Mouse (Mus musculus): ENCODE data around the gene D430019H16Rik.
A peak's percentile ranks its signal among the peaks of the same experiment; 100 is the strongest.

The D430019H16Rik gene

DNA sequence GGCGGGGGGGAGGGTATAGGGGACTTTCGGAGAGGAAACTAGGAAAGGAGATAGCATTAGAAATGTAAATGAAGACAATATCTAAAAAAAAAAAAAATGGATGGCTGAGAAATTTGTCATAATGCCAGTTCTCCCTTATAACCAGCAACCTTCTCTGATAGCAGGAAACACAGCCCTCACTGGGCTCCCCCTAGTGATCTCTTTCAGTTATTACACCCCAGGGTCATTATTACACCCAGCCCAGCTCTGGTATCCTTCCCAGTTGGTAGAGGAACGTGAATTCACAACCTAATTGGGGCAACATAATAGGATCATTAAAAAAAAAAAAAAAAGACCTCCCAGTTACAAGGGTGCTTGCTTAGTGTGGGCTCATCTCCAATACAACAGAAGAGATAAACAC lies 29.8 kb downstream of the D430019H16Rik start:
- peak; percentile 18 for DNase-seq (ENCODE audit: extremely low spot score, low read depth, low spot score)

DNA sequence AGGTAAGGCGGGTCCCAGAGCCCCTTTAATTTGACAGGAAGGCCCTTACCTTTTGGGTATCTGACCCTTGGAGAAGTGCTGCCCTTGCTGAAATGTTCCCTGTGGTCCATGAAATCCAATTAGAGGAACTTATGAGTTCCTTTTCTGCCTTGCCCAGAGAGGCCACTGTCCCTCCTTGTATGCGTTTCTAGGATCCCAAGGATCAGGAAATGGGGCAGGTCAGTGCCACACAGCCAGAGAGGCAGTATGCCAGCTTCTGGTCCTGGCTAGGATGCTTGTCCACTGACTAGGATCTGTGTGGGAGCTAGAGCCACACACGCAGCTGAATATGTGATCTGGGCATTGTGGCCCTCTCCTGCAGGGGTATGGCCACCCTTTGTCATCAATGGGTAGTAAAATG lies 36.6 kb downstream of the D430019H16Rik start:
- no peak for DNase-seq (ENCODE audit: extremely low spot score, low read depth, low spot score)

GRCm38 (mm10) chr12:105490794-105491193 lies 37.1 kb downstream of the D430019H16Rik start:
- DNase-seq (ENCODE audit: extremely low spot score, low read depth, low spot score) = no peak

- DNase-seq (ENCODE audit: extremely low spot score, low read depth, low spot score) = no peak
Measured at GRCm38 (mm10) chr12:105494796-105495195, 41.1 kb downstream of the D430019H16Rik start.

- peak; percentile 56 for DNase-seq (ENCODE audit: extremely low spot score, low read depth, low spot score)
Measured at GRCm38 (mm10) chr12:105497894-105498293, 44.2 kb downstream of the D430019H16Rik start.

GRCm38 (mm10) chr12:105498423-105498822 lies 44.8 kb downstream of the D430019H16Rik start:
- DNase-seq (ENCODE audit: extremely low spot score, low read depth, low spot score) = no peak

GRCm38 (mm10) chr12:105498842-105499241 lies 45.2 kb downstream of the D430019H16Rik start:
- DNase-seq (ENCODE audit: extremely low spot score, low read depth, low spot score) = no peak

GRCm38 (mm10) chr12:105500940-105501339 lies 47.3 kb downstream of the D430019H16Rik start:
- DNase-seq (ENCODE audit: extremely low spot score, low read depth, low spot score) = no peak

DNA sequence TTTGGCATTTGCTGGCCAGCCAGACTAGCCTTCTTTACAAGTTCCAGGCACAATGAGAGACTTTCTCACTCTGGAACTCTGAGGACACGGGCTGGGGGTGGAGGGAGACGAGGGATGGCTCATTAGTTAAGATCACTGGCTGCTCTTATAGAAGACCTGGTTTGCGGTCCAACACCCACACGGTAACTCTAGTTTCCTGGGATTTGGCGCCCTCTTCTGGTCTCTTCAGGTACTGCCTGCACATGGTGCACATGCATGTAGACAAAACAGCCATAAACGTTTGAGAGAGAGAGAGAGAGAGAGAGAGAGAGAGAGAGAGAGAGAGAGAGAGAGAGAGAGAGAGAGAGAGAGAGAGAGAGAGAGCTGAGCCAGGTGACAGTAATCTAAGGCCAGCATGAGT lies 51.1 kb downstream of the D430019H16Rik start:
- DNase-seq (ENCODE audit: extremely low spot score, low read depth, low spot score) = no peak

GRCm38 (mm10) chr12:105511109-105511508 lies 57.5 kb downstream of the D430019H16Rik start:
- DNase-seq (ENCODE audit: extremely low spot score, low read depth, low spot score) = no peak

DNA sequence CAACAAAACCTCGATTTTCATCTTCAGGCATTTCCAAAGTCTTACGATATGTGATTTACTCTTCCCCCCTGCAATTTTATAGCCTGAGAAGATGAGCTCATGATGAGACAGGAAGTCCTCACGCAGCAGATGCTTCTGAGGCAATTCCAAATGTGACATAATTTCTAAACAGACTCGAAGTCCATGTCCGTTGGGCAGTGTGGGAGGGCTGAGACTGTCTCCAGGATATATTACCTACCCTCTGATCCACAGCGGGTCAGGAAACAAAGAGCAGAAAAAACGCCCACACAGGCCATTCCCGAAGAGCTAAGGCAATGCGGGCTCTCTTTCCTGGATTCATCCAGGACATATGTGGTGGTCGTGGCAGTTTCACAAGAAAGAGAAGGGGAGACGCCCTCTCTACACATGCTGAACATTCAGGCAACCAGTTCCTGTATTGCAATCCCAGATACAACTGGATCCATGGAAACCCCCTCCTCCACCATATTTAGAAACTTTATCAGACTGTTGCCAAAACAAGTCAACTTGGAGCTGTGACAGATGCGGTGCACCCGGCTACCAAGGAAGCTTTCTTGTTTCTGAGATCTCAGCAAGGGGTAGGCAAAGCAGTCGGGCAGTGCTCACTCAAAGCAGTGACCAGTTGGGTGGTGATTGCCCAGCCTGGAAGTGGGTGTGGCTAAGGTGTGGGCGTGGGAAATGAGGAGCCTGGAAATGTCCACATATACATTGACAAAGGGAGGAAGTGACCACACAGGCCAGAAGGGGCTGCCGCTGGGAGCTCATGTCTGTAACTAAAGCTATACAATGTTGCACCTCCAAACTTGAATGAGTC lies 58.2 kb downstream of the D430019H16Rik start:
- DNase-seq (ENCODE audit: extremely low spot score, low read depth, low spot score) = no peak

GRCm38 (mm10) chr12:105514111-105514510 lies 60.5 kb downstream of the D430019H16Rik start:
- no peak for DNase-seq (ENCODE audit: extremely low spot score, low read depth, low spot score)

DNA sequence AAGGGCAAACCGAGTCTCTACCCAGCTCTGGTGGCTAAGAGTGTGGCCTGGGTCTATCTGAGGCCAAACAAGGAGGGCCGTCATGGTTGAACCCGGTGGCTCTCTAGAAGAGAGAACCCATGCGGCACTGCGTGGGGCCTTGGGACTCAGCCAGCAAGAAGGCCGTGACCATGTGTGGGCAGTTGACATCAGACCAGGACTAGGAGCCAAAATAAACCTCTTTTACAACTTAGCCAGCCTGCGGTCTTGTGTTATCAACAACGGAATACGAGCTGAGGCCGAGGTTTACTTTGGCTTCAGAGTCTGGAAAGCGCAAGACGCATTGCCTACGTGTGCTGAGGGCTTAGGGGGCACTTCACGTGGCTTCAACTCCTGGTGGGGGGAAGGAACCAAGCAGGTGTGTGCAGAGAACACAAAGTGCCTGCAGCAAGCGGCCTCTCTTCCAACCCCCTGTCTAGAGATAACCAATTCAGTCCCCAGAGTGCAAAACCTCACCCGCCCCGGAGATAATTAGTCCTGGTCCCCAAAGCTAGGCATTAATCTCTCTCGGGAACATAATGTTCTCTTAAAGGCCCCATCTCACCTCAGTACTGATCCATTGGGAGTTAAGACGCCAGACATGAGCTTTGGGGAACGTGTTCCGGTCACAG lies 63.5 kb downstream of the D430019H16Rik start:
- no peak for DNase-seq (ENCODE audit: extremely low spot score, low read depth, low spot score)

- no peak for DNase-seq (ENCODE audit: extremely low spot score, low read depth, low spot score)
Measured at GRCm38 (mm10) chr12:105519851-105520250, 66.2 kb downstream of the D430019H16Rik start.

DNA sequence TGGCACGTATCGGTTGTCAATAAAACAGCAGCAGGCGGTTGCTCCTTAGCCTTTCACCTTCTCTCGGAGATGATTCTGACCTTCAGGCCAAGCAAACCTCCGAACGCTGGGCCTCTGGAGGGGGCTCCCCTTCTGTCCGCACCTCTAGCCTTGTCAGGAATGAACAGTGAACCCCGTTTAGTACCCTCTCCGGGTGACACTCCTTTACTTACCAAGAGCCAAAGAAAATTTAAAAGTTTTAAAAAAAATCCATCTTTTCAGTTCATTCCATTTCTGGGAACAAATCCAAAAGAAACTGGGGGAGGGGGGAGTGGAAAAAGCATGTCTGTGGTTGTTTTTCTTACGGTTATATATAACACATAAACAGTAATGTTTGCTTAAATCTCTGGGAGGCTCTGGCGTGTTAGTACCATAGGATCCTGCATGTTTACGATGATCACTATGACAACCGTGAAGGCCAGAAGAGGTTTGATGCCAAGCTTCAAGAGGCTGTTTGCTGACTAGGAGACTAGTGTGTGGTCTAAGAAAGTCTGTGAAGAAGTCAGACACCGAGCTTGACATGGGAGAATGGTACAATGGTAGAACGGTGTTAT lies 67.6 kb downstream of the D430019H16Rik start:
- DNase-seq (ENCODE audit: extremely low spot score, low read depth, low spot score) = no peak

- DNase-seq (ENCODE audit: extremely low spot score, low read depth, low spot score) = no peak
Measured at GRCm38 (mm10) chr12:105523737-105524136, 70.1 kb downstream of the D430019H16Rik start.

GRCm38 (mm10) chr12:105526186-105526585 lies 72.5 kb downstream of the D430019H16Rik start:
- no peak for DNase-seq (ENCODE audit: extremely low spot score, low read depth, low spot score)

GRCm38 (mm10) chr12:105526829-105527228 lies 73.2 kb downstream of the D430019H16Rik start:
- no peak for DNase-seq (ENCODE audit: extremely low spot score, low read depth, low spot score)

DNA sequence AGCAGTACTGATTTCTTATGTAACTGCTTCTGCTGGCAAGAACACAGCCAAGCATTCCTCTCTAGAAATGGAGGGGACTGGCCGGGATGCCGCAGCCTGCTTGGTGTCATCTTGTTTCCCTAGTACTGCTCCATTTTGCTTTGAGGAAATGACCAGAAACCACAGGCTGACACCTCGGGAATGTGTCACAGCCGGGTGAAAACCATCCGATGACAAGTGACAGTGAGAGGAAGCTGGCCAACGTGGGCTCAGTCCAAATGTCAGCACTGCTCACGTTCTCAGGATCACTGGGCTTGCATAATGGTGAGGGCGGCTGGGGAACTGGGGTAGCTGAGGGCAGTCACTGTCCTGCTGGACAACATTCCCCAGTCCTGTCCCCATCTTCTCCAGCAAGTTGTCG lies 75.9 kb downstream of the D430019H16Rik start:
- DNase-seq (ENCODE audit: extremely low spot score, low read depth, low spot score) = no peak

DNA sequence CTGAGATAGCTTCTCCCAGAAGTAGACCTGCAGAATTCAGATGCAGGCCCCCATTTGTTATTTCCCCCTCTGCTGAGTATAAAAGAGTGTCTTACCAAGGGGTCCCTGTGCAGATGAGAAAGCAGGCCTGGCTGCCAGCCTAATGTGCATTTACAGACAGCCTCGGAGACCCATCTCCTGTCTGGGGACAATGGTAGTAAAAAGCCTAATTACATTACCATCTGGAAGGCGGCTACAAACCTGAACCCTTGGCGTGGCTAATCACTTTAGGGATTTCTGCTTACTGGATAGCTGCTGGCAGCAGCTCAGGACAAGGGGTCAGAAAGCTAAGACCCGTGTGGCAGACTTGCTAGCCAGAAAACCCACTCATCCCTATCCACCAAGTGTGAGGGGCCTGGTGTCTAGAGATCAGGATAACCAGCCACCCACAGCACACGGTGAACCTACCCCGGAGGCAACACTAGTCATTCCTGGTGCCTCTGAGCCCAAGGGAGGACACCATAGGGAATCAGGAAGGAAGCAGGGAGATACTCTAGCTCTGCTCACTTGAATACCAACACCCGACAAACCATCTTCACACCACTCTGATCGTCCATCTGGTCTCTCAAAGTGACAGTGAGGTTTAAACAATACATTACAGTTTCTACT lies 78.2 kb downstream of the D430019H16Rik start:
- no peak for DNase-seq (ENCODE audit: extremely low spot score, low read depth, low spot score)

- no peak for DNase-seq (ENCODE audit: extremely low spot score, low read depth, low spot score)
Measured at GRCm38 (mm10) chr12:105534842-105535241, 81.2 kb downstream of the D430019H16Rik start.

All from hindlimb bud, embryonic 11.5 days (tissue).